Mouse (Mus musculus) G1E (cell line): ENCODE measurements around the gene Mfng.

Experiments
- CTCF ChIP-seq: IDR thresholded peaks from 2 replicates; pipeline ENCODE4 v1.5.1; 2012; ENCODE audit warnings: low read depth, low read length, inconsistent platforms, mixed read lengths
- GATA1 ChIP-seq: IDR thresholded peaks from 2 replicates; pipeline ENCODE4 v1.6.1; 2012; ENCODE audit warnings: borderline replicate concordance, low read length, inconsistent platforms, mixed read lengths
- POLR2AphosphoS5 ChIP-seq: IDR thresholded peaks from 2 replicates; pipeline ENCODE4 v1.6.1; 2012; ENCODE audit warnings: low read depth, low read length, inconsistent platforms; ENCODE audit not compliant: insufficient replicate concordance
- TAL1 ChIP-seq: conservative IDR thresholded peaks from 2 replicates; pipeline ENCODE4 v1.6.1; 2012; ENCODE audit warnings: low read depth, low read length, inconsistent platforms, mixed read lengths

GRCm38 (mm10) chr15:78780908-78781307 is 7.6 kb upstream of the Mfng start:
- TF ChIP-seq TAL1 (no peak), GATA1 (no peak), CTCF (no peak), POLR2AphosphoS5 (no peak)
